Mouse (Mus musculus): ENCODE results near the gene Myo15b. TPM values are rescaled to one million over a fixed set of nuclear protein-coding genes. Genes with fewer than 3 reads are reported as not detected.

Gene Myo15b
- polyA plus RNA-seq, 1 experiment: 0.16 TPM

- Histone ChIP-seq H3K4me3 (replicated peaks; ENCODE audit: insufficient read depth, low read depth, low read length) (peak within 1 kb of the TSS; percentile 82), H3K27me3 (ENCODE audit: control insufficient read depth, insufficient read depth, low read length) (no peaks in the 10 kb centered on the region), H3K4me1 (ENCODE audit: control insufficient read depth, insufficient read depth, low read length) (peaks cover 8% of the 10 kb centered on the region; the same call in 1 of the 2 replicates), H3K27ac (ENCODE audit: insufficient read depth, low read length) (no peak within 1 kb of the TSS)
- WGBS: under 1% methylated on average over 44 of the region's 44 CpGs
- TF ChIP-seq CTCF (IDR thresholded peaks at IDR 0.05; ENCODE audit: borderline replicate concordance, insufficient read depth, low read depth, low read length): peak; percentile 94
- peak; percentile 36; the same call in 1 of the 2 replicates for TF ChIP-seq POLR2A (IDR thresholded peaks at IDR 0.05; ENCODE audit: borderline replicate concordance, insufficient read depth, low read length)
- peak; percentile 95 for DNase-seq
Measured at GRCm38 (mm10) chr11:115813507-115814296, 44.5 kb upstream of the Myo15b start, which contains the start of gene Caskin2. Gene Caskin2 (minus strand): TSS chr11:115813639.

- peak; percentile 89 to 92 for DNase-seq
- WGBS: under 1% methylated on average over 84 of the region's 84 CpGs
- TF ChIP-seq POLR2A (IDR thresholded peaks at IDR 0.05; ENCODE audit: borderline replicate concordance, insufficient read depth, low read length) (peak; percentile 56; the same call in 1 of the 2 replicates), CTCF (IDR thresholded peaks at IDR 0.05; ENCODE audit: borderline replicate concordance, insufficient read depth, low read depth, low read length) (no peak; the same call in 1 of the 2 replicates)
- Histone ChIP-seq H3K4me3 (replicated peaks; ENCODE audit: insufficient read depth, low read depth, low read length) (peak within 1 kb of the TSS; percentile 82), H3K4me1 (ENCODE audit: control insufficient read depth, insufficient read depth, low read length) (peaks cover 8% of the 10 kb centered on the region; the same call in 1 of the 2 replicates), H3K27ac (ENCODE audit: insufficient read depth, low read length) (no peak within 1 kb of the TSS), H3K27me3 (ENCODE audit: control insufficient read depth, insufficient read depth, low read length) (no peaks in the 10 kb centered on the region)
Measured at GRCm38 (mm10) chr11:115814605-115815450, 43.4 kb upstream of the Myo15b start, which contains the start of gene Tsen54. Gene Tsen54 (plus strand): TSS chr11:115814724.

GRCm38 (mm10) chr11:115817331-115817730, 40.9 kb upstream of the Myo15b start:
- TF ChIP-seq POLR2A (IDR thresholded peaks at IDR 0.05; ENCODE audit: borderline replicate concordance, insufficient read depth, low read length) (no peak), CTCF (IDR thresholded peaks at IDR 0.05; ENCODE audit: borderline replicate concordance, insufficient read depth, low read depth, low read length) (no peak)
- 86% methylated on average over 5 of the region's 5 CpGs for WGBS
- H3K4me3 ChIP-seq (replicated peaks; ENCODE audit: insufficient read depth, low read depth, low read length): no peak overlapping the region
- peaks cover 8% of the 10 kb centered on the region; the same call in 1 of the 2 replicates for H3K4me1 ChIP-seq (ENCODE audit: control insufficient read depth, insufficient read depth, low read length)
- no peak for DNase-seq
- no peak overlapping the region for H3K27ac ChIP-seq (ENCODE audit: insufficient read depth, low read length)
- no peaks in the 10 kb centered on the region for H3K27me3 ChIP-seq (ENCODE audit: control insufficient read depth, insufficient read depth, low read length)

GRCm38 (mm10) chr11:115819915-115820623, 38.1 kb upstream of the Myo15b start:
- Histone ChIP-seq H3K27ac (ENCODE audit: insufficient read depth, low read length) (no peak overlapping the region), H3K4me3 (replicated peaks; ENCODE audit: insufficient read depth, low read depth, low read length) (no peak overlapping the region), H3K27me3 (ENCODE audit: control insufficient read depth, insufficient read depth, low read length) (no peaks in the 10 kb centered on the region), H3K4me1 (ENCODE audit: control insufficient read depth, insufficient read depth, low read length) (peaks cover 5% of the 10 kb centered on the region; the same call in 1 of the 2 replicates)
- TF ChIP-seq CTCF (IDR thresholded peaks at IDR 0.05; ENCODE audit: borderline replicate concordance, insufficient read depth, low read depth, low read length): no peak
- no peak for TF ChIP-seq POLR2A (IDR thresholded peaks at IDR 0.05; ENCODE audit: borderline replicate concordance, insufficient read depth, low read length)
- 83% methylated on average over 16 of the region's 16 CpGs for WGBS
- DNase-seq: no peak

- Histone ChIP-seq H3K4me1 (ENCODE audit: control insufficient read depth, insufficient read depth, low read length) (no peaks in the 10 kb centered on the region), H3K4me3 (replicated peaks; ENCODE audit: insufficient read depth, low read depth, low read length) (no peak overlapping the region), H3K27ac (ENCODE audit: insufficient read depth, low read length) (no peak overlapping the region), H3K27me3 (ENCODE audit: control insufficient read depth, insufficient read depth, low read length) (no peaks in the 10 kb centered on the region)
- TF ChIP-seq POLR2A (IDR thresholded peaks at IDR 0.05; ENCODE audit: borderline replicate concordance, insufficient read depth, low read length) (no peak), CTCF (IDR thresholded peaks at IDR 0.05; ENCODE audit: borderline replicate concordance, insufficient read depth, low read depth, low read length) (no peak)
- DNase-seq: no peak
- 70% methylated on average over 4 of the region's 4 CpGs for WGBS
Measured at GRCm38 (mm10) chr11:115821001-115821400, 37.2 kb upstream of the Myo15b start.

GRCm38 (mm10) chr11:115823774-115824740, 34.1 kb upstream of the Myo15b start, which contains the start of gene Llgl2:
Gene Llgl2 (plus strand): TSS chr11:115824049.
- peak within 1 kb of the TSS; percentile 54 for H3K4me3 ChIP-seq (replicated peaks; ENCODE audit: insufficient read depth, low read depth, low read length)
- no peaks in the 10 kb centered on the region for H3K4me1 ChIP-seq (ENCODE audit: control insufficient read depth, insufficient read depth, low read length)
- no peak within 1 kb of the TSS for H3K27ac ChIP-seq (ENCODE audit: insufficient read depth, low read length)
- WGBS: 1% methylated on average over 87 of the region's 87 CpGs
- 0 out of 2 replicates have a peak, but pooled peaks cover 2% of the 10 kb centered on the region for H3K27me3 ChIP-seq (ENCODE audit: control insufficient read depth, insufficient read depth, low read length)
- 0 out of 2 replicates have a peak, but pooled peaks have one; percentile 36 for TF ChIP-seq POLR2A (IDR thresholded peaks at IDR 0.05; ENCODE audit: borderline replicate concordance, insufficient read depth, low read length)
- TF ChIP-seq CTCF (IDR thresholded peaks at IDR 0.05; ENCODE audit: borderline replicate concordance, insufficient read depth, low read depth, low read length): no peak
- peak; percentile 77 to 83 for DNase-seq
